24 mouse cellular contexts compared by ENCODE assay signal in the genomic region with DNA sequence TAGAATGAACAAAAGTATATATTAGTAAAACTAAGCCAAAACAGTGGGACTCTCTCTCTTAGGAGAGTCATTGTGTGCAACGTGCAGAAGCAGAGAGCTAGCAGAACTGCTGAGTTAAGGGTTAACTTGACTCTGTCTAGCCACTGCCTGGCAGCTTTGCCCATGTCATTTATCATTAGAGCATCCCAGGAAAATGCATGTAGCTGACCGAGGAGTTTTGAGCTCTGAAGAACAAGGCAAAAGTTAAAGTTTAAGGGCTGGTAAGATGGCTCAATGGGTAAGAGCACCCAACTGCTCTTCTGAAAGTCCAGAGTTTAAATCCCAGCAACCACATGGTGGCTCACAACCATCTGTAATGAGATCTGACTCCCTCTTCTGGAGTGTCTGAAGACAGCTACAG. TPM values are rescaled to one million over a fixed set of nuclear protein-coding genes. Genes with fewer than 3 reads are reported as not detected.
DNase-seq lines count a peak whose midpoint lies in the region; ATAC-seq lines count a peak whose summit lies in the region.
"Had no signal": no experiment of that assay in that cellular context is flagged by ENCODE, and none has a peak within 500 bp of the region (broad histone marks: within the 10 kb centered on the region; RNA-seq: fewer than 3 reads in every experiment).

No protein-coding gene starts in this region.

- no peak for ATAC-seq in heart, embryonic 11.5 days (replicated peaks; ENCODE audit: insufficient number of reproducible peaks, low FRiP score, low TSS enrichment)
- ATAC-seq in liver, embryonic 11.5 days (replicated peaks; ENCODE audit: low FRiP score), result no peak
- ATAC-seq: forebrain, embryonic 14.5 days had no signal

- no peaks in the 10 kb centered on the region for H3K9me3 ChIP-seq in heart, embryonic 10.5 days
- no peaks in the 10 kb centered on the region for H3K9me3 ChIP-seq in heart, embryonic 11.5 days (replicated peaks; ENCODE audit: control insufficient read depth, low read length)
- no peaks in the 10 kb centered on the region for H3K9me3 ChIP-seq in liver, embryonic 11.5 days (ENCODE audit: control insufficient read depth, low read length)
- H3K9me3 ChIP-seq: embryonic facial prominence, embryonic 15.5 days; forebrain, embryonic 10.5 days; heart, embryonic 15.5 days had no signal

- H3K27me3 ChIP-seq in heart, embryonic 10.5 days (ENCODE audit: insufficient read depth, poor library complexity, severe bottlenecking), result no peaks in the 10 kb centered on the region
- H3K27me3 ChIP-seq in heart, embryonic 11.5 days (ENCODE audit: control insufficient read depth, insufficient read depth, low read length), result no peaks in the 10 kb centered on the region
- no peaks in the 10 kb centered on the region for H3K27me3 ChIP-seq in liver, embryonic 11.5 days (replicated peaks; ENCODE audit: control insufficient read depth, insufficient read depth, low read length)
- H3K27me3 ChIP-seq: embryonic facial prominence, embryonic 15.5 days; heart, embryonic 15.5 days had no signal

- H3K27ac ChIP-seq in heart, embryonic 10.5 days, result no peak overlapping the region
- no peak overlapping the region for H3K27ac ChIP-seq in heart, embryonic 11.5 days (ENCODE audit: low read depth, low read length)
- H3K27ac ChIP-seq in liver, embryonic 11.5 days (ENCODE audit: low read depth, low read length), result no peak overlapping the region
- H3K27ac ChIP-seq: embryonic facial prominence, embryonic 15.5 days; forebrain, embryonic 10.5 days; gastrocnemius, adult 2 months; heart, embryonic 15.5 days; hindbrain, embryonic 10.5 days; hindbrain, embryonic 14.5 days had no signal

- no peak overlapping the region for H3K9ac ChIP-seq in heart, embryonic 11.5 days (ENCODE audit: low read depth, low read length)
- H3K9ac ChIP-seq in liver, embryonic 11.5 days (ENCODE audit: low read depth, low read length), result no peak overlapping the region
- H3K9ac ChIP-seq: embryonic facial prominence, embryonic 15.5 days; heart, embryonic 15.5 days; hindbrain, embryonic 14.5 days had no signal

- WGBS in heart, embryonic 10.5 days, result 58% methylated on average over 2 of the region's 2 CpGs
- 42% methylated on average over 2 of the region's 2 CpGs for WGBS in heart, embryonic 11.5 days (ENCODE audit: insufficient replicate concordance)
- 38% methylated on average over 2 of the region's 2 CpGs for WGBS in liver, embryonic 11.5 days

- H3K4me1 ChIP-seq in heart, embryonic 10.5 days, result no peaks in the 10 kb centered on the region
- no peaks in the 10 kb centered on the region for H3K4me1 ChIP-seq in heart, embryonic 11.5 days (ENCODE audit: control insufficient read depth, insufficient read depth, low read length)
- H3K4me1 ChIP-seq in liver, embryonic 11.5 days (replicated peaks; ENCODE audit: control insufficient read depth, insufficient read depth, low read length), result no peaks in the 10 kb centered on the region
- H3K4me1 ChIP-seq: embryonic facial prominence, embryonic 15.5 days; forebrain, embryonic 10.5 days; heart, embryonic 15.5 days; hindbrain, embryonic 10.5 days had no signal

- no peaks in the 10 kb centered on the region for H3K36me3 ChIP-seq in heart, embryonic 10.5 days
- no peaks in the 10 kb centered on the region for H3K36me3 ChIP-seq in heart, embryonic 11.5 days (ENCODE audit: control insufficient read depth, insufficient read depth, low read length)
- H3K36me3 ChIP-seq in liver, embryonic 11.5 days (ENCODE audit: control insufficient read depth, insufficient read depth, low read length), result no peaks in the 10 kb centered on the region
- H3K36me3 ChIP-seq: embryonic facial prominence, embryonic 15.5 days; forebrain, embryonic 10.5 days; heart, embryonic 15.5 days; hindbrain, embryonic 10.5 days had no signal

- DNase-seq in heart, embryonic 10.5 days (ENCODE audit: low spot score), result peak; percentile 36
- DNase-seq in liver, embryonic 11.5 days (ENCODE audit: low spot score), result peak; percentile 14
- no peak for DNase-seq in liver
- DNase-seq in kidney, postnatal 10 days, result peak; percentile 15
- no peak for DNase-seq in retina, postnatal 1 day
- DNase-seq in yolk sac, embryonic 10.5 days (ENCODE audit: low spot score), result no peak
- DNase-seq in cerebellum, postnatal 4 days (ENCODE audit: low spot score in 2 of 2), result no peak
- DNase-seq: adrenal gland, adult 2 months; adrenal gland, postnatal 25 days; cerebellum, adult 18-20 months; cerebellum, adult 9-11 months; embryo, embryonic 11 days; gastrocnemius, adult 2 months; gastrocnemius, postnatal 25 days; heart, postnatal 14 days had no signal

- H3K4me2 ChIP-seq in heart, embryonic 11.5 days, result no peak overlapping the region
- H3K4me2 ChIP-seq in liver, embryonic 11.5 days, result no peak overlapping the region
- H3K4me2 ChIP-seq: embryonic facial prominence, embryonic 15.5 days; heart, embryonic 15.5 days; hindbrain, embryonic 14.5 days had no signal

- H3K4me3 ChIP-seq in heart, embryonic 10.5 days, result no peak overlapping the region
- H3K4me3 ChIP-seq in heart, embryonic 11.5 days (ENCODE audit: low read depth, low read length), result no peak overlapping the region
- H3K4me3 ChIP-seq in liver, embryonic 11.5 days (ENCODE audit: low read depth, low read length), result no peak overlapping the region
- H3K4me3 ChIP-seq: embryonic facial prominence, embryonic 15.5 days; erythroblast, embryonic 14.5 days; forebrain, embryonic 10.5 days; gastrocnemius, adult 2 months; heart, embryonic 15.5 days; hindbrain, embryonic 10.5 days had no signal

RNA-seq across cellular contexts. Expression of gene Acmsd, which starts 5.6 kb away (rescaled TPM):
- 0.58 and 0.68 TPM in 2 replicates for polyA plus RNA-seq in heart, embryonic 10.5 days (2016; fragmentation: Nextera tagmentation; extraction: Ambion mirVana)
- 0.86 and 1.3 TPM in 2 replicates for polyA plus RNA-seq in heart, embryonic 11.5 days (2014; fragmentation: Nextera tagmentation; extraction: Ambion mirVana)
- polyA plus RNA-seq in liver, embryonic 11.5 days (2014; fragmentation: Nextera tagmentation; extraction: Ambion mirVana), result 7.2 and 7.3 TPM in 2 replicates
- polyA plus RNA-seq: adrenal gland, adult 2 months; C2C12; forebrain, embryonic 14.5 days had no signal

RNA-seq across cellular contexts. Expression of gene Tmem163, which starts 44.2 kb away (rescaled TPM):
- 27.6 and 29.7 TPM in 2 replicates for polyA plus RNA-seq in heart, embryonic 10.5 days (2016; fragmentation: Nextera tagmentation; extraction: Ambion mirVana)
- polyA plus RNA-seq in heart, embryonic 11.5 days (2014; fragmentation: Nextera tagmentation; extraction: Ambion mirVana), result 30.5 and 32.0 TPM in 2 replicates
- polyA plus RNA-seq in liver, embryonic 11.5 days (2014; fragmentation: Nextera tagmentation; extraction: Ambion mirVana), result 1.1 and 1.7 TPM in 2 replicates
- polyA plus RNA-seq: erythroblast, embryonic 14.5 days had no signal

RNA-seq across cellular contexts. Expression of gene Ccnt2, which starts 50.4 kb away (rescaled TPM):
- 76.8 and 85.1 TPM in 2 replicates for polyA plus RNA-seq in heart, embryonic 10.5 days (2016; fragmentation: Nextera tagmentation; extraction: Ambion mirVana)
- polyA plus RNA-seq in heart, embryonic 11.5 days (2014; fragmentation: Nextera tagmentation; extraction: Ambion mirVana), result 66.7 and 73.2 TPM in 2 replicates
- polyA plus RNA-seq in liver, embryonic 11.5 days (2014; fragmentation: Nextera tagmentation; extraction: Ambion mirVana), result 64.6 and 68.2 TPM in 2 replicates

Comparison
In these comparisons a context has a peak if more than half of its experiments do, and no peak if none do; other contexts are left out.
1. DNase-seq: peak in heart, embryonic 10.5 days (single experiment), liver, embryonic 11.5 days (single experiment) and kidney, postnatal 10 days (single experiment); none in liver (single experiment), retina, postnatal 1 day (single experiment), yolk sac, embryonic 10.5 days (single experiment) and cerebellum, postnatal 4 days (0 of 2).
2. RNA of gene Tmem163, which starts 44.2 kb away (polyA plus RNA-seq): 30.5 to 32.0 TPM in heart, embryonic 11.5 days and 27.6 to 29.7 TPM in heart, embryonic 10.5 days; 1.1 to 1.7 TPM in liver, embryonic 11.5 days; every median in the first group is over 10 times any median in the second.